Mouse (Mus musculus): Measurements from ENCODE around the gene Ppp3cb.
"Not testable (repeated sequence)": the region's sequence is repeated elsewhere in the genome, so short reads cannot be mapped to it uniquely, and the experiment has no call there.

The Ppp3cb gene

GRCm38 (mm10) chr14:20546415-20546814, at the start of gene Ppp3cb:
Gene Ppp3cb (minus strand): TSS chr14:20546573.
- DNase-seq (ENCODE audit: low spot score in 2 of 2): peak; percentile 86 to 88

- peak; percentile 63 to 78 for DNase-seq (ENCODE audit: low spot score in 2 of 2)
Observed at GRCm38 (mm10) chr14:20595781-20596180, 49.4 kb upstream of the Ppp3cb start.

GRCm38 (mm10) chr14:20587458-20587857, 41.1 kb upstream of the Ppp3cb start:
- no peak for DNase-seq (ENCODE audit: low spot score in 2 of 2)

- no peak for DNase-seq (ENCODE audit: low spot score in 2 of 2)
Observed at GRCm38 (mm10) chr14:20578822-20579407, 32.5 kb upstream of the Ppp3cb start.

- peak; percentile 83 to 89 for DNase-seq (ENCODE audit: low spot score in 2 of 2)
Observed at GRCm38 (mm10) chr14:20576179-20576578, 29.8 kb upstream of the Ppp3cb start.

GRCm38 (mm10) chr14:20573196-20573595, 26.8 kb upstream of the Ppp3cb start:
- not testable (repeated sequence) for DNase-seq (ENCODE audit: low spot score in 2 of 2)

GRCm38 (mm10) chr14:20565256-20566021, 19.1 kb upstream of the Ppp3cb start:
- DNase-seq (ENCODE audit: low spot score in 2 of 2): no peak

- DNase-seq (ENCODE audit: low spot score in 2 of 2): no peak
Observed at GRCm38 (mm10) chr14:20564692-20565091, 18.3 kb upstream of the Ppp3cb start.

GRCm38 (mm10) chr14:20561897-20562296, 15.5 kb upstream of the Ppp3cb start:
- DNase-seq (ENCODE audit: low spot score in 2 of 2): no peak

- DNase-seq (ENCODE audit: low spot score in 2 of 2): no peak
Observed at GRCm38 (mm10) chr14:20550136-20550535, 3.8 kb upstream of the Ppp3cb start.

GRCm38 (mm10) chr14:20545529-20546331, 643 bp downstream of the Ppp3cb start:
- peak; percentile 87 for DNase-seq (ENCODE audit: low spot score in 2 of 2)

GRCm38 (mm10) chr14:20544467-20545411, 1.6 kb downstream of the Ppp3cb start:
- no peak for DNase-seq (ENCODE audit: low spot score in 2 of 2)

GRCm38 (mm10) chr14:20529643-20530042, 16.7 kb downstream of the Ppp3cb start:
- DNase-seq (ENCODE audit: low spot score in 2 of 2): no peak

GRCm38 (mm10) chr14:20520179-20520578, 26.2 kb downstream of the Ppp3cb start:
- no peak for DNase-seq (ENCODE audit: low spot score in 2 of 2)

- no peak for DNase-seq (ENCODE audit: low spot score in 2 of 2)
Observed at GRCm38 (mm10) chr14:20508424-20508823, 37.9 kb downstream of the Ppp3cb start.

GRCm38 (mm10) chr14:20502966-20503365, 43.4 kb downstream of the Ppp3cb start:
- DNase-seq (ENCODE audit: low spot score in 2 of 2): no peak

GRCm38 (mm10) chr14:20499982-20500381, 46.4 kb downstream of the Ppp3cb start:
- no peak for DNase-seq (ENCODE audit: low spot score in 2 of 2)

- DNase-seq (ENCODE audit: low spot score in 2 of 2): no peak
Observed at GRCm38 (mm10) chr14:20496603-20497002, 49.8 kb downstream of the Ppp3cb start, which contains the start of gene Mss51. Gene Mss51 (minus strand): TSS chr14:20496901.

- DNase-seq (ENCODE audit: low spot score in 2 of 2): no peak
Observed at GRCm38 (mm10) chr14:20486031-20486430, 60.3 kb downstream of the Ppp3cb start.

GRCm38 (mm10) chr14:20482051-20482751, 64.2 kb downstream of the Ppp3cb start:
- DNase-seq (ENCODE audit: low spot score in 2 of 2): no peak

- no peak for DNase-seq (ENCODE audit: low spot score in 2 of 2)
Observed at GRCm38 (mm10) chr14:20481211-20481610, 65.2 kb downstream of the Ppp3cb start.
